Mouse (Mus musculus) WW6 (cell line): ENCODE results near the gene Sbf1.

Source experiments
- DNase-seq: peaks from one replicate; pipeline ENCODE4 v3.0.0-alpha.2; 2013; ENCODE audit warnings: low read depth, low spot score

Gene Sbf1

DNA sequence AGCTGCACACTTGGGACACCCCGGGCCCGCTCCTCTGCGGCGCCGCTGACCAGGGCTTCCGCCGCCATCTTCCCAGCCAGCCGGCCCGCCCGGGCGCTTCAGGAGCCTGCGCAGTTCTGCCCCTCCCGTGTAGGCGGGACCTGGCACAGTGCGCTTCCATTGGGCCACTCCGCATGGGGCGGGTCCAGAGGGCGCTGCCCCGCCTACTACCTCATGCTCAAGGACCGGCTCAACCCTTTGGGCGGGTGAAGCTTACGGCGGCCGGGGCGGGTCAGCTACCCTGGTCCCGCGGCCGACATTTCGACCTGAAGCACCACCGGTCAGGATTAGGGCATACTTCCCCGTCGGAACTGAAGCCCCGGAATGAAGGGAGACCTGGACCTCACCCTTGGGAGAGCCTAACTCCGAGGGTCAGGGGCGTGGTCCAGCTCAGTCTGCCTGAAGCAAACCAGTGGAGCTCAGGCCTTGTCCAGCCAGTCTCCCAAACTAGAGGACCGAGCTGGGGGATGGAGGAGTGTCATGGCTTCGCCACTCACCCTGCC lies at the start of gene Sbf1:
Gene Sbf1 (minus strand): TSS at position 122 of the 542 bp plus-strand sequence.
- peak; percentile 86 for DNase-seq

DNA sequence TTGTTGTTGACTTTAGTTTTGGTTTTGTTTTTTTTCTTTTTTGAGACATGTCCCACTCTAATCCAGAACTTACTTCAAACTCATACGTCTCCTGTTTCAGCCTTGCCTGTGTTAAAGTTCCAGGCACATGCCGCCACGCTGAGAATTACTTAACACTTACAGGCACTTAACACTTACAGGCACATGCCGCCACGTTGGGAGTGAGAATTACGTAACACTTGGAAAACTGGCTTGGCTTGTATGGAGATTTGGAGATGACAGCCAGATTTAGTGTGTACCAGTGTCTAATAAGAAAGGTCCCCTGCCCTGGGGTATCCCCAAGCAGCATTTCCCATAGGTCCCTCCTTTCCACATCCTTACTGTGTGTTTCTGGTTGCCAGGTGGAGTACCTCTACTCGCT lies 47.9 kb upstream of the Sbf1 start:
- DNase-seq, result no peak

DNA sequence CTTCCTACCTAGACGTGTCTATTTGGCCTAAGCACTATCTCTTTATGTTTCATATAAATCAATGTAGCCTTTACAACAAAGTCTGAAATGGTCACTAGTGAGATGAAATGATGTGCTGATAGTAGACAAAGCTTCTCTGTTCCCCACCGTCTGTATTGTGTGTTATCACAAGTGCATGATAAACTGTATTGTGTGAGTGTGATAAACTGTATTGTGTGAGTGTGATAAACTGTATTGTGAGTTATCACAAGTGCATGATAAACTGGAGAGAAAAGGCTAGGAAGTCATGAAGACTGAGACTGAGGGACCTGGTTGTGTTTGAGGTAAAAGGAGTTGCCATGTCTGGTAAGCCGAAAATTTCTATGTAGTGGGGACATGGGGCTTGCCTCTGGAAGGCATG lies 43.7 kb upstream of the Sbf1 start:
- DNase-seq, result no peak

DNA sequence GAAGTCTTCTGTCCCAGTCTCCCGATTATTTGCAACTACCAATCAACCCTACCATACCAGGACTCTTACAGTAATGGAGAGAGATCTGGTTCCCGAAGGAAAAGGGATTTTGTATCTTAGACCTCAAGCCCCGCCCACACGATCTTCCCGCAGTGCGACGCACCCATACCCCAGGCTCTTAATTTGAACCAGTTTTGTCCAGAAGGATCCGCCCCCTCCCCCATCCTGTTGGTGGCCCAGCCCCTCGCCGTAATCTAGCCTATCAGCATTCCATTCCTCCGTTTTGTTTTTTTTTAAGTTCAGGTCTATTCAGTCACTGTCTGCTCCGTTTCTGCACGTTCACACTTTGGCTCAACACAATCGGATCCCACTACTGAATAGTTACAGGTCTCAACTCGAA lies 41.3 kb upstream of the Sbf1 start:
- peak; percentile 88 for DNase-seq

DNA sequence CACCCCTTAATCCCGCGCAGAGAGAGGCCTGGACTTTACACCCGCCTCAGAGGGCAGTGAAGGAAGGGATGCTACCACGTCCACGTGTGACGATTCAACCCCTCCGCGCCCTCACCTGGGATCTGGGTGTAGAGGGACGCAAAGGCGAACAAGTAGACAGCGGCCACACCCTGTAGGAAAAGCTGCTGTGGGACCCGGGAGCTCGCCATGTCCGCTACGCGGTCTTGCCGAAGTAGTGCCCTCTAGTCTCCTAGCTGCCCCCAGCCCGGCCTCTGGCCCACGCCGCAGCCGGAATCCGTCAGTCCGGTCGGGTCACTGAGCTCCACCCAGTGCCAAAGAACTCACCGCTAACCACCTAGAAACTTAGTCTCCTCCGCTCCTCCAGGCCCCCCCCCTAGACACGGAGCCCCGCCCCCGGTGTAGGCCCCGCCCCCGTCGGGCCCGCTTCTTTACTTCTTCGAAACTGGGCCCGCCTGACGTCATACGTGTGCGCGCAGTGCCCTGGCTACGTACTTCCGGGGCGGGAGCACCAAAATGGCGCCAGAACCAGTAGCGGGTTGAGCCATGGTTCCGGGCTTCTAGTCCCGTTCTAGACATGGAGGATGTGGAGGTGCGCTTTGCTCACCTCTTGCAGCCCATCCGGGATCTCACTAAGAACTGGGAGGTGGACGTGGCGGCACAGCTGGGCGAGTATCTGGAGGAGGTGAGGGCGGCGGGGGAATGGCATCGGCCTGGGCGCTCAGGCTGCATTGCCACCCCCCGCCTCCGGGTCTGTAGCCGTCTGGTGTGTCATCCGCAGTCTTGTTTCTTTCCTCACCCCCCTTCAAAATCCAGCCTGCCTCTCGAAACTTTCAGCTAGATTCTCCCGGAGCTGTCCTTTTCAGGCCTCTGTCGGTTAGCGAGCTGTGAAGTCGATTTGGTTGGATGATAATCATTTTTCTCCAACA lies 40.4 kb upstream of the Sbf1 start, which contains the start of the genes Lmf2 and Ncaph2:
Gene Lmf2 (minus strand): TSS at position 419 of the 947 bp plus-strand sequence.
Gene Ncaph2 (plus strand): TSS at position 479 of the 947 bp plus-strand sequence.
- DNase-seq, result peak; percentile 84

DNA sequence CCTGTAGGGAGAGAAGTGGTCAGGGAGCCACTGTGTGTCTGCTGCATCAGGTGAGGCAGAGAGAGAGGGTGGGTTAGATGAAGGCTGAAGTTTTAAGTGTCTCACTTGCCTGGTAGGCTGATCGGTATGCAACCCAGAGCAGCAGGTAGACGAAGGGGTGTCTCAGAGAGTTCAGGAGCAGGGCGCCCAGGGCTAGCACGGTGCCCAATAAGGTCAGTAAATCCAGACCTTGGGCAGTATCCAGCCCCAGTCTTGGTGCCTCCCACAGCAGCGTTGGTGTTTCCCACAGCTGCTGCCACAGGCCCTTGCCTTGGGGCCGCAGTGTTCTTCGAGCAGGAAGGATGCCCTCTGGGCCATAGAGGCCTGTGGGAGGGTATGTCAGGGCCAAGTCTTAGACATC lies 39.3 kb upstream of the Sbf1 start:
- DNase-seq, result no peak

DNA sequence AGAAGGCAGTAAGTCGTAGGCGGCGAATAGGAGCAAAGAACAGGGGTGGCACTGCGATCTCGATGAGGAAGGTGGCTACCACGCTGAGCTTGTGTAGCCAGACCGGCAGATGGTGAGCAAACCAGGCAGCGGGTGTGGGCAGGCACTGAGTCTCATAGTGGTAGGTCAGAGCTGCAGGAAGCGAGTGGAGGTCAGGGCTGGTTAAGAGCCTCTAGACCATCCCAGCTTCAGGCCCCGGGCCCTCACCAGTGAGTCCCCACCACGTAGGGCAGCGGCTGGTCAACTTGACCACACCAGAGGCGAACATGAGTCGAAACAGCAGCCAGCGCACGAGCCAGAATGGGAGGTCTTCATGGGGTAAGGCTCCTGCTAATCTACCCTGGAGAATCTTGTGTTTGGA lies 38.7 kb upstream of the Sbf1 start:
- no peak for DNase-seq

DNA sequence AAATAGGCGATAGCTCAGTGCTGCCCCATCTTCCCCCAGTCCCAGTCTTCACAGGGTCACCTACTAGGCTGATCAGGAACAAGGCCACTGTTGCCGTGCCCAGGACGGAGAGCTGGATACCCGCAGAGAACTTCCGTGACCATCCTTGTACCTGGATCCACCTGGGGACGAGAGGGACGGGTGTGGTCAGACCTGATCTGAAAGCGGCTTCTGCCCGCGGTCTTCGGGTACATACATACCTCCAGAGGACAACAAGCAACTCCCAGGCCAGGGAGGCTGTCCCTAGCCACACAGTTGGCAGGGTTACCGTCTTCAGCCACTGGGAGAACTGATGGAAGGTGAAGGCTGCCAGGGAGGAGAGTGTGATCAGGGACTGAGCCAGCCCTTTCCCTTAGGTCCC lies 37.7 kb upstream of the Sbf1 start:
- DNase-seq, result no peak

DNA sequence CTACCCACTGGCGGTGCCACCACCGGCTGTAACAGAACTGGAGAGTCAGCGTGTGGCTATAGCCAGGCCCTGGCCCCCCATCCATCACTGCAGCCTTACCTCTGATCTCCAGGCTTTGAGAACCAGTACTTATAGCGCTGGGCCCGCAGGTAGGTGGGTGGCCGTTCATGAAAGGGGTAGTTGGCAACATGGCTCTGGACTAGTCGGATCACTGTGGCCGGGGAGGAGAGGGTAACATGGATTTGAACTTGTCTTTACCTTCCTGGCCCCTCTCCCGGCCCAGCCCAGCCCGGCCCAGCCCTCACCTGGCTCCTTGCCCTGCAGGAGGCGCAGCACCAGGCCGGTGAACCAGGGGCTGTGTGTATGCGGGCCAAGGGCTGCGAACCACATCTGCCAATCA lies 36.9 kb upstream of the Sbf1 start:
- DNase-seq, result no peak

DNA sequence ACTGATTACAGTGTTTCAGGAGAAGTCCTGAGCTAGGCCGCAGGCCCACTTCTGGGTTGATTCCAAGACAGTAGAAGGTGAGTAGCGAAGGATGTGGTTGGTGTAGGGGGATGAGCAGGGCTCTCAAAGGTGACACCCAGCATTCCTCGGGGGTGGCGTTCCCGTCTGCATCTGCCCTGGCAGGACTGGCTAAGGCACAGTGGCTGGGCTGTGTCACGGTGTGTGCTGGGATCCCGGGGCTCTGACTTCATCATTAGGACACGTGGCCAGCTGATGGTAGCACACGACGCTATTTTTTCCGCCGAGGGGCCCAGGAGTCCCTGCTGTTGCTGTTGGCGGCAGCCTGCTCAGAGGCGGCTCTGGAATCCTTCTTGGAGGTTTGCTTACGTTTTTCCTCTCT lies 36.2 kb upstream of the Sbf1 start:
- no peak for DNase-seq

DNA sequence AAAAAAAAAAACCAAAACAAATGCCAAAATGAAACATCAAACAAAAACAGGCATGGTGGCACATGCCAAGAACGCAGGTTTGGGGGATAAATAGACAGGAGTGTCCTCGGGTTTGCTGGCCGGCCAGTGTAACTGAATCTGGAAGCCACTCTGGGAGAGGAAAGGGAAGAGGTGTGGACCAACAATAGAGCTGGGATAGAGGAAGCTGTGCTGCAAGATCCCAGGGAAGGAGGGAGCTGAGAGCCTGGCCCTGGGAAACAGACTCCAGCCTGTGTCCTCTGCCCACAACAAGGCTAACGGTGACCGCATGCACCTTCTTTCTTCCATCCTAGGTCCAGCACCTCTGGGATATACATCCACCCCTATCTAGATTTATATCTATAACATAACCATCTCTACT lies 35.3 kb upstream of the Sbf1 start:
- no peak for DNase-seq

DNA sequence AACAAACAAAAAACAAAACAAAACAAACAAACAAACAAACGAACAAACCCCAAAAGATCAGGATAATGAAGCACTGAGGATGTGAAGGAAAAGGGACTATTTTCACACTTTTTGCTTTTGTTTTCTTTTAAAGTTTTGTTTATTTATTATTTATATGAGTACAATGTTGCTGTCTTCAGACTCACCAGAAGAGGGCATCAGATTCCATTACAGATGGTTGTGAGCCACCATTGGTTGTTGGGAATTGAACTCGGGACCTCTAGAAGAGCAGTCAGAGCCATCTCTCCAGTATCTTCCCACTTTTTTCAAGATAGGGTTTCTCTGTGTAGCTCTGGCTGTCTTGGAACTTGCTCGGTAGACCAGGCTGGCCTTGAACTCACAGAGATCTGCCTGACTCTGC lies 28.2 kb upstream of the Sbf1 start:
- no peak for DNase-seq

DNA sequence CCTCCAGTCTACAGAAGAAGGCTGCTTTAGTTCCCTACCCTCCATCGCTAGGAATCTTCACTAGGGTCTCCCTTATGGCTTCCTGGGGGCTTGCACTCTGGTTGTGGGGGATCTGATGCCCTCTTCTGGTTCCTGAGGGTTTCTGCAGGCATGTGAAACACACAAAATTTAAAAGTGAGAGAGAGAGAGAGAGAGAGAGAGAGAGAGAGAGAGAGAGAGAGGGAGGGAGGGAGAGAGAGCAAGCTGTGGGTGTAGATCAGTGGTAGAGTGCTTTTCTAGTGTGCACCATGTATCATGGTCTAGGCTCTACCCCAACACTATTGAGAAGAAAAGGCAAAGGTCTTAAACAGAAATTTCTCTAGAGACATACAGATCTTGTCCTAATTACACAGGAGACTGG lies 26.6 kb upstream of the Sbf1 start:
- DNase-seq, result no peak

DNA sequence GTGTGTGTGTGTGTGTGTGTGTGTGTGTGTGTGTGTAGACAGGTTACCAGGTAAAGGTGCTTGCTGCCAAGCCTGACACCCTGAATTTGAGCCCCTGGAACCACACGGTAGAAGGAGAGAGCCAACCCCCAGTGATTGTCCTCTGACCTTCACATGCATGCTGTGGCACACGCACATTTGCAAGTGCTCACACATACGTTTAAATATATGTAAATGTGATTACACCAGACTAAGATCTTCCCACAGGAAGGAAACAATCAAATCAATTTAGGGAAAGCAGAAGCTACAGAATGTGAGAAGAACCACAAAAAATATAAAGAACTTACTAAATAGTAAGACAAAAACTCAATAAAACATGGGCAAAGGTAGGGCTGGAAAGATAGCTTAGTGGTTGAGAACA lies 25.0 kb upstream of the Sbf1 start:
- DNase-seq, result no peak

DNA sequence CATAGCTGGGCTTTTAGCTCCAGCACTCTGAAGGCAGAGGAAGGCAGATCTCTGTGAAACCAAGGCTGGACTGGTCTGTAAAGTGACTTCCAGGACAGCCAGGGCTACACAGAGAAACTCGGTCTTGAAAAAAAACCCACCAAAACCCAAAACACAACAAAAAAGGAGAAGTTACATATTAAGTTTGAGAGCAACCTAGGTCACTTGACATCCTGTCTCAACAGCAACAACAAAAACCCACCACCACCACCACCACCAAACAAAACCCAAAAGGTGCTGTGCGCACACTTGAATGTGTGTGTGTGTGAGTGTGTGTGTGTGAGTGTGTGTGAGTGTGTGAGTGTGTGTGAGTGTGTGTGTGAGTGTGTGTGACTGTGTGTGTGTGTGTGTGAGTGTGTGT lies 24.6 kb upstream of the Sbf1 start:
- DNase-seq, result no peak

DNA sequence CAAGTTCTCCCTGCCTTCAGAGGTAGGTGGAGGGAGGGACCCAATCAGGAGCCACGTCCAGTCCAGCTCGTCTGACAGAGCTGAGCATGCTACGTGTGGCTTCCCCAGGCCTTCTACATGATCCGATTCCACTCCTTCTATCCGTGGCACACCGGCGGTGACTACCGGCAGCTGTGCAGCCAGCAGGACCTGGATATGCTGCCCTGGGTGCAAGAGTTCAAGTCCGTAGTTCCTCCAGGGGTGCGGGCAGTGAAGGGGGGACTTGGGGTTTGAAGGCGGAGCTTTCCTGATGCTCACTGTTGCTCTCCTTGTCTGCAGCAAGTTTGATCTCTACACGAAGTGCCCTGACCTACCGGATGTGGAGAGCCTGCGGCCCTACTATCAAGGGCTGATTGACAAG lies 21.3 kb upstream of the Sbf1 start:
- no peak for DNase-seq

DNA sequence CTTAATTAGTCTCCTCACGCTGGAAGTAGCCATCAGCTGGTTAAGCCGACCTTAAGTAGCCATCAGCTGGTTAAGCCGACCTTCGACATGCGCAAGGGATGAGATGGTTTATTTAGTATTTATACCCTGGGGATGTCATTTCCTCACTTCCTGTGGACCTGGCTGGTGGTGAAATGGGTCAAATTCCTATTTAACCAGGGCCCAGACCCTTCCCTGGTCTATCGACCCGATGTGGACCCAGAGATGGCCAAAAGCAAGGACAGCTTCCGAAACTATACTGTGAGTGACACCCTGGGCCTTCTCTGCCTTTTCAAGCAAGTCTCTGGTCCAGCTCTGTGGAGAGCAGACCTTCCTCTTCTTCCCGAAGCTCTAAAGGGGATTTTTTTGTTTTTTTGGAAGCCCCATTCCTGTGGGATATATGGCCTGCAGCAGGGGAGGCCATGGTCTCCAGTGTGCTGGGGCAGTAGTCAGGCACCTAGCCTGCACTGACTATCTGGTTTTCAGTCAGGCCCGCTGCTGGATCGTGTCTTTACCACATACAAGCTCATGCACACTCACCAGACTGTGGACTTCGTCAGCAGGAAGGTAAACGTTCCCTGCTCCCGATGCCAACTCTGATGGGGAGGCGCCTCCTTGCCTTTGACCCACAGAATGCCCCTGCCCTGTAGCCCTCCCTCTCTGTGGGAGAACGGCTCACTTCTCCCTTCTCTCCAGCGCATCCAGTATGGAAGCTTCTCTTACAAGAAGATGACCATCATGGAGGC lies 19.8 kb upstream of the Sbf1 start:
- no peak for DNase-seq

DNA sequence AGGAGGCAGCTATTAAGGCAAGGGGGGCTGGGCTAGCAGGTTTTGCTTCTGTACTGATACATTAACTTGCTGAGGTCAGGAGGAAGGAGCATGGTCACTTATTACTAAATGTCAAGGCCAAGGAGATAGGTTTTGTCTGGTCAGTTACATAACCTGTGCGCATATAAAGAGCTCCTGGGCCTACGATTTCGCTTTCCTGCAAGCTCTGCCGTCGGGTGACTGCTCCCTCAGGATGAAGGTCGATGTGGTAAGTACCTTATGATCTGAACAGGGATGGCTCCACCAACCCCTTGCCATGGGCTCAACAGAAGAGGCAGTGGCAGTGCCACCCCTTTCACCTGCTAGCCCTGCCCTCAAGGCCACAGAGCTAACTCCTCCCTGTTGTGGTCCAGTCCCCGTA lies 19.2 kb upstream of the Sbf1 start, which contains the start of gene Miox:
Gene Miox (plus strand): TSS at position 128 of the 400 bp plus-strand sequence.
- no peak for DNase-seq

DNA sequence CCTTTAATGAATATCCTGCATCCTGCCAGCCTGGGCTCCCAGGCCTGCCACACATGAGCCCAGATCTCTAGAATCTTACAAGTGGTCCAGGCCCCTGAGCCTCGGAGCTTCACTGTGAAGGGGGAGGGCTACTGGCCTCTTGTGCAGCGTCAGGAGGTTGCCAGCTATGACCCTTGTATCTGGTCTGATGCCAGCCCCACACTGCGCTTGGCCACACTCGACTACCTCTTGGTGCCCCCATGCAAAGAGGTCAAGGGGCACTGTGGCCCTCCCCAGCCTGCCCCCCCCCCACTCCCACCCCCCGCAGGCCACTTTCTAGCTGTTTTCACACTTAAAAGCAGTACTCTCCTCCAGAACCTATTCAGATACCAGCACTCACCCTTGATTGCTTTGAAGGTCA lies 11.3 kb upstream of the Sbf1 start:
- DNase-seq, result no peak

DNA sequence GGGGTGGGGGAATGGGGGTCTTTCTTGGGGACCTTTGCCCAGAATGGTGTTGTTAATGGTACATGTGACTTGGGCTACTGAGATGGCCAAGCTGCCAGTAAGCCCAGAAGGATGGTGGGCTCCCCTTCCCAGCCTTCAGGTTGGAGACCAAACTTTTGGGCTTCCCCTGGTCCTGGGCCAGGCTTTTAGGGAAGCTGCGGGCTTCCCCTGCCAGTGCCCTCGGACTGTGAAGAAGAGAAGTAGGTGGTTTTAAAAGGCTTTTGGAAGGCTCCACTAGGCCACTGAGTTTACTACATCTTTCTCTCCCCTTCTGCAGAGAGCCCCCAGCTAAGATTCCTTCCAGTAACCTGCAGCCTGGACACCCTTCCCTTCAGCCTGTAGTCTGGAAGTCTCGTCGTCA lies 8.5 kb upstream of the Sbf1 start:
- no peak for DNase-seq

DNA sequence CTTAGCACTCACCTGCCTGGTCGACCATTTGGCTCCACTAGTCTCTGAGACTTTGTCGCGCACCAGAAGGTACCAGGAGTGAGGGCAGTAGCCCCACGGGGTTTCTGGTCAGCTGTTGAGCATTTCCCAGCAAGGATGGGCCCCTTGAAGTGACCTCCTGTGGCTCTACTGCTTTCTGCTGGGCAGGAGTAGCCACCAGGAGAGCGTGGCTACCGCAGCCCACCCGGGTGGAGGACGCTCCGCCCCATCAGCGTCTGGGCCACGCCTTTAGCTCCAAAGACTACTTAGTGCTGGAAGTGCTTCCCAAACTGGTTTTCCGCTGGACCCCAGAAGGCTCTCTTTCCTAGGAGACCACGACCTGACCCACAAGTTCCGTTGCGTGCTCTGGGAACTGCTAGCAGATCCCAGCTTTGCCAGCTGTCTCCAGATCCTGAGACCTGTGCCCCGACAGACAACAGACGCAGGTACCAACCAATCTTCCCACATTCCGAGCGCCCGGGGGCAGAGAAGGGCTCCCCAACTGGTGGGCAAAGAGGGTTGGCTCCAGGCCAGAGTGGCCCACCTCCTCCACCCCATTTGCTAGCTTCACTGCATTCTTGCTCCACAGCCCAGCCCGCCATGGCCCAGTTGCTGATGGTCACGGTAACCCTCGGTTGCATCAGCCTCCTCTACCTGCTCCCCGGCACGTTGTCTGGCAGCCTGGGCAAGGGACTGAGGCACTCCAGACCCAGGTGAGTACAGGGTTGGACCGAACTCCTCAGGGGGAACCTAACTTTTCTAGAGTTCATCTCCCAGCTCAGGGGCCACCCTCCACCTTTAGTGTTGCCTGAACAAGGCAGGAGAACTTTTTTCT lies 7.8 kb upstream of the Sbf1 start, which contains the start of gene Adm2:
Gene Adm2 (plus strand): TSS at position 51 of the 853 bp plus-strand sequence.
- DNase-seq, result no peak
